Mouse (Mus musculus) testis, adult 2 months (tissue): ENCODE measurements around the gene Pdxp. TPM values are rescaled to one million over a fixed set of nuclear protein-coding genes. Genes with fewer than 3 reads are reported as not detected.

Experiments used
- H3K27ac ChIP-seq: fragments of 200-500 bp; 2 replicates; pipeline ENCODE4 v1.5.1; 2012; ENCODE audit warnings: low read depth, low read length; ENCODE audit not compliant: control insufficient read depth, insufficient read depth
- H3K27me3 ChIP-seq: fragments of 200-500 bp; 2 replicates; pipeline ENCODE4 v1.6.1; 2012; ENCODE audit warnings: mild to moderate bottlenecking, low read length, moderate library complexity; ENCODE audit not compliant: control insufficient read depth, insufficient read depth
- H3K36me3 ChIP-seq: fragments of 200-500 bp; 2 replicates; pipeline ENCODE4 v1.6.1; 2012; ENCODE audit warnings: mild to moderate bottlenecking, low read length; ENCODE audit not compliant: control insufficient read depth, insufficient read depth
- H3K4me1 ChIP-seq: fragments of 200-500 bp; 2 replicates; pipeline ENCODE4 v1.6.1; 2012; ENCODE audit warnings: low read length; ENCODE audit not compliant: control insufficient read depth, insufficient read depth
- H3K4me3 ChIP-seq: fragments of 200-500 bp; 2 replicates; pipeline ENCODE4 v1.5.1; 2012; ENCODE audit warnings: low read depth, mild to moderate bottlenecking, low read length, moderate library complexity, mixed read lengths; ENCODE audit not compliant: control insufficient read depth
- CTCF ChIP-seq: fragments of 200-500 bp; IDR thresholded peaks from 2 replicates; pipeline ENCODE4 v1.5.1; 2012; ENCODE audit warnings: low read depth, mild to moderate bottlenecking, inconsistent platforms, low read length, moderate library complexity; ENCODE audit not compliant: control insufficient read depth, insufficient read depth, insufficient replicate concordance
- POLR2A ChIP-seq: fragments of 200-500 bp; IDR thresholded peaks from 2 replicates; pipeline ENCODE4 v1.6.1; 2012; ENCODE audit warnings: low read depth, mild to moderate bottlenecking, inconsistent platforms, low read length, moderate library complexity; ENCODE audit not compliant: control insufficient read depth
- polyA plus RNA-seq: library from polyadenylated mRNA; depleted of rRNA; stranded (reverse); fragments of >200 nt; gene quantifications from 2 replicates; pipeline ENCODE4 v1.2.3, GENCODE M21; 2012

The Pdxp gene
- polyA plus RNA-seq, 1 experiment: 3.8 TPM

GRCm38 (mm10) chr15:78914091-78914822 is 538 bp downstream of the Pdxp start:
- no peaks in the 10 kb centered on the region for H3K27me3 ChIP-seq
- peaks cover 6% of the 10 kb centered on the region for H3K4me1 ChIP-seq
- TF ChIP-seq POLR2A (no peak), CTCF (no peak)
- peak overlapping the region; percentile 50 for H3K27ac ChIP-seq
- H3K4me3 ChIP-seq: peak overlapping the region; percentile 85
- no peaks in the 10 kb centered on the region for H3K36me3 ChIP-seq

GRCm38 (mm10) chr15:78914823-78915659 is 1.3 kb downstream of the Pdxp start:
- Histone ChIP-seq H3K27ac (no peak overlapping the region; the same call in 1 of the 2 replicates), H3K36me3 (no peaks in the 10 kb centered on the region)

GRCm38 (mm10) chr15:78915660-78916017 is 1.9 kb downstream of the Pdxp start:
- Histone ChIP-seq H3K27me3 (no peaks in the 10 kb centered on the region), H3K4me1 (peaks cover 6% of the 10 kb centered on the region), H3K27ac (no peak overlapping the region), H3K4me3 (no peak overlapping the region), H3K36me3 (no peaks in the 10 kb centered on the region)
- no peak for TF ChIP-seq POLR2A
- TF ChIP-seq CTCF: peak; percentile 74; the same call in 1 of the 2 replicates

More at GRCm38 (mm10) chr15:78914823-78915659, 1.3 kb downstream of the Pdxp start:
- H3K4me1 ChIP-seq: peaks cover 6% of the 10 kb centered on the region
- H3K27me3 ChIP-seq: no peaks in the 10 kb centered on the region
- no peak for TF ChIP-seq CTCF
- TF ChIP-seq POLR2A: no peak
- peak overlapping the region; percentile 85 for H3K4me3 ChIP-seq

GRCm38 (mm10) chr15:78916052-78916826 is 2.5 kb downstream of the Pdxp start:
- no peak overlapping the region for H3K4me3 ChIP-seq
- H3K27ac ChIP-seq: no peak overlapping the region
- H3K4me1 ChIP-seq: peaks cover 6% of the 10 kb centered on the region

GRCm38 (mm10) chr15:78918126-78918525 is 4.4 kb downstream of the Pdxp start:
- TF ChIP-seq POLR2A: no peak
- no peak for TF ChIP-seq CTCF

More at GRCm38 (mm10) chr15:78916052-78916826, 2.5 kb downstream of the Pdxp start:
- Histone ChIP-seq H3K27me3 (no peaks in the 10 kb centered on the region), H3K36me3 (no peaks in the 10 kb centered on the region)
- no peak; the same call in 1 of the 2 replicates for TF ChIP-seq POLR2A
- TF ChIP-seq CTCF: no peak

GRCm38 (mm10) chr15:78919914-78920313 is 6.2 kb downstream of the Pdxp start:
- Histone ChIP-seq H3K36me3 (no peaks in the 10 kb centered on the region), H3K27me3 (no peaks in the 10 kb centered on the region), H3K4me1 (no peaks in the 10 kb centered on the region), H3K27ac (no peak overlapping the region), H3K4me3 (no peak overlapping the region)
- no peak for TF ChIP-seq POLR2A
- no peak for TF ChIP-seq CTCF

More at GRCm38 (mm10) chr15:78918126-78918525, 4.4 kb downstream of the Pdxp start:
- Histone ChIP-seq H3K36me3 (no peaks in the 10 kb centered on the region), H3K27ac (no peak overlapping the region), H3K4me3 (no peak overlapping the region), H3K27me3 (no peaks in the 10 kb centered on the region), H3K4me1 (peaks cover 6% of the 10 kb centered on the region)

GRCm38 (mm10) chr15:78922700-78923099 is 9.0 kb downstream of the Pdxp start:
- TF ChIP-seq POLR2A: no peak
- no peak for TF ChIP-seq CTCF
- Histone ChIP-seq H3K27ac (no peak overlapping the region), H3K27me3 (no peaks in the 10 kb centered on the region), H3K4me3 (no peak overlapping the region), H3K36me3 (no peaks in the 10 kb centered on the region), H3K4me1 (peaks cover 24% of the 10 kb centered on the region)
